Mouse (Mus musculus): Measurements from ENCODE around the gene Anxa10. TPM values are rescaled to one million over a fixed set of nuclear protein-coding genes. Genes with fewer than 3 reads are reported as not detected.

The Anxa10 gene
- 0.12 and 0.24 TPM in 2 replicates for polyA plus RNA-seq (2015; fragmentation: Nextera tagmentation; extraction: Ambion mirVana)

DNA sequence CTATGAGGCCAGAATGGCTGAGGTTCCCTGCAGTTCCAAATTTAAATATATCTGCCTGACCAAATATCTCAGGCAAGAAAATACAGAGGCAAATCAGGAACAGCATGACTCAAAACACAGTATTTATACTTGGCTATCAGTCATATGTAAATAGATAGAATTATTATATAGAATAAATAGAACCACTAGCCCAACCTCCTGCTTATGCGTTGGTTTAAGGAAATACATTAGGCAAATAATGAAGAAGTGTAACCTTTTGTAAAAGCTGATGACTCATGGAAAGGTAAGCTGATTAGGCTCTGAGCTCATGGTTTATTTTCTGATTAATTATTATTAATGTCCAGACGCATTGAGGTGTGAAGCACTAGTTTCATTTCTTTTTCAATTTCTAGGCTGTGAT, at the start of gene Anxa10:
Anxa10 (minus strand) TSS at position 53 of the 400 bp plus-strand sequence.

Other genes with a start within 250 kb of the Anxa10 start
- gene Palld, start 220.5 kb downstream of the Anxa10 start, polyA plus RNA-seq (2015; fragmentation: Nextera tagmentation; extraction: Ambion mirVana), result 342 and 415 TPM in 2 replicates
- 1.6 and 1.7 TPM in 2 replicates for gene Ddx60, start 195.1 kb downstream of the Anxa10 start, polyA plus RNA-seq (2015; fragmentation: Nextera tagmentation; extraction: Ambion mirVana)